Mouse (Mus musculus) spleen, postnatal 4 days (tissue): ENCODE data around the gene Rasgrp2.

Experiments
- DNase-seq, 2 experiments: peaks; one replicate each; pipeline ENCODE4 v3.0.0; 2022; ENCODE audit warnings: low spot score in 2 of 2

The Rasgrp2 gene

DNA sequence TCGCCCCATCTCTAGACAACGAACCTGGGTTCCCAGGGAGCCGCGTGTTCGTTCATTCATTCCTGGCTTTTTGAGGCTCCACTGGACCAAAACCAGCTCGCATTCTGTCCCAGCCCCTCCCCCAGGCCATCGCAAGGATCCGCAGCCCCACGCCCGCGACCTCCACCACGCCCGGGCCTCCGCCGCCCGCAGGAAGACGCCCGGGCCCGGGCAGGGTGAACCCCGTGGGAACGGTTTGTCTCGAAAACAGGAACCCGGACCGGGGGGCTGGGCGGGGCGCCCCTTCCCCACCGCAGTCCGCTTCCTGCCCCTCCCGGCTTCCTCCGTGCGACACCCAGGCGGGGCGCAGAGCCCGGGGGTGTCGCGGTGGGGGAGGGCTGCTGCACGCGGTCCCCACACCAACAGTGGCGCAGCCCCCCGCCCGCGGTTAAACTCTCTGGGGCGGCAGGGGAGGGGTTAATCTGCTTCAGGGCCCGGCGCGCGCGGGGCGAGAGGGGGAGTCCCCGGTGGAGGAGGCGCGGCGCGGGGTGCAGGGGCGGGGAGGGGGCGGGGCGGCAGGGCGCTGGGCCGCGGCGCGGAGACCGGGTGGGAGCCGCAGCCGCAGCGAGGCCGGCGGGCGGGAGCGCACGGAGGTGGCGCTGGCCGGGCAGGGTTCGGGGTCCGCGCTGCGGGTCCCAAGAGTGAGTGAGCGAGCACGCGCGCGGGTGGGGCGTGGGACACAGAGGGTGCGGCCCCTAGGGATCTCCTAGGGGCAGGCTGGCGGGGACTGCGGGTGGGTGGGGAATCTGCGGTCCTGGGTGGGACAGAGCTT lies at the start of gene Rasgrp2:
Gene Rasgrp2, plus strand, starts transcription at position 56 of the 811 bp plus-strand sequence.
- peak; percentile 85 to 88 for DNase-seq

DNA sequence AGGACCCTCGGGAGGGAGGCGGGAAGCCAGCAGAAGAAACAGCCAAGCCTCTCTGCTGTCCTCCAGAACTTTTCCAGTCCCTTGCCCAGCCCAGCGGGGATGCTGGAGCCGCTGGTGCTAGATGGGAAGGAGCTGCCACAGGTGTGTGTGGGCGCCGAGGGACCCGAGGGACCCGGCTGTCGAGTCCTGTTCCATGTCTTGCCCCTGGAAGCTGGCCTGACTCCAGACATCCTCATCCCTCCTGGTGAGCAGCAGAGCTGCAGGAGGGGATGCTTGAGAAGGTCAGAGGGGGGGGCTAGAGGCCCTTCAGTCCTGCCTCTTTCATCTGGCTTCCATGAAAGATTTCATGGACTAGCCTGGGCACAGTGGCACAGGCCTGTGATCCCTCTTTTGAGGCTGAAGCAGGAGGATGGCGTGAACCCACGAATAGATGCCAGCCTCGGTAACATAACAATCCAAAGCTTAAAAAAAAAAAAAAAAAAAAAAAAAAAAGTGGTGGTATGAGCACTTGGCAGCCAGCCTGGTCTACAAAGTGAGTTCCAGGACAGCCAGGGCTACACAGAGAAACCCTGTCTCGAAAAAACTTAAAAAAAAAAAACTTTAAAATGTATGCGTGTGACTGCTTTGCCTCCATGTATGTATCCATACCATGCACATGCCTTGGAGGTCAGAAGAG lies 47.6 kb upstream of the Rasgrp2 start:
- DNase-seq, result peak in 1 of 2 experiments; percentile 15

DNA sequence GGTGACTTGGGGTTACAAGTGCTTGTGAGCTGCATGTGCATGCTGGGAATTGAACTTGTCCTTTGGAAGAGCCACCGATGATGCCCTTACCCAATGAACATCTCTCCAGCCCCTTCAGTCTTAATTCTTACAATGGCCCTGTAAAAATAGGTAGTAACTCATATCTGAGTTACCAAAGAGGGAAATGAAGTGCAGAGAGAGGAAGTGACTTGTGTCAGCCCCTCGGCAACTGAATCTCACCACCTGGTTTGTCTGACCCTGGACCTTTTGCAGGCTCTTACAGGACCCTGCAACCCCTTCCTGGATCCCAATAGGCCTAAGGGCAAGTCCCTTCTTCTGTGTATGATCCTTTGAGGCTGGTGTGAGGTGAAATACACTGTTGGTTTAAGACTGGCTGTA lies 47.0 kb upstream of the Rasgrp2 start:
- DNase-seq, result no peak

DNA sequence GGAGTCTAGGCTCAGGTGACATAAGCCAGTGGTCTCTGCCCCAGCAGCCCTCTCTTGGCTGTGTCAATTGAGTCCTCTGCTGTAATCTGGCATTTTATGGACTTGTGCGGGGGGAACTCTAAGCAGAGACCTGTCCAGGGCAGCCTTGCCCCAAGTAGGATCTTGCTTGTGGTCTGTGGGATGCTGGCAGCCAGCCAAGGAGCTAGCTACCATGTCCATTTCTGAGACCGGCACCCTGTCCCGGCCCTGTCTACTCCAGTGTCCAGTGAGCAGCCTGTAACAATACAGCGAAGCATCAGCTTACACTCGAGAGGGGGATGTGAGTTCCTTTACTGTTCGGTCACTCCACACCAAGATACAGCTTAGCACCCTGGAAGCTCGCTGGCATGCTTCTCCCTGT lies 45.1 kb upstream of the Rasgrp2 start:
- peak in 1 of 2 experiments; percentile 12 for DNase-seq

DNA sequence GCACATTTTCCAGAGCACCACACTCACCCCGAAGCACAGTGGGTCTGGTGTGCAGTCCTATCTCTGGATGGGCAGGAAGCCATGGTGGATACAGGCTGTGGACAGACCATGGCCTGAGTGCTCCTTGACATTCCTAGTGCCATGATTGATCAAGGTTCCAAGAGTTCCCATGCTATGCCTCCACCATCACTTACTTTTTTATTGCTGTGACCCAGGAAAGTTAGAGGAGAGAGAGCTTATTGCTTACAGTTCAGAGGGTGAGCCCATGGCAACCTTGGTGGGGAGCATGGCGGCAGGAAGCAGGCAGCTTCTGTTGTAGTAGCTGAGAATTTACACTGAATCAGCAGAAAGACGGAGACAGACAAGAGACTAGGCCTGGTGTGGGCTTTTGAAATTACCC lies 37.8 kb upstream of the Rasgrp2 start:
- DNase-seq, result no peak

DNA sequence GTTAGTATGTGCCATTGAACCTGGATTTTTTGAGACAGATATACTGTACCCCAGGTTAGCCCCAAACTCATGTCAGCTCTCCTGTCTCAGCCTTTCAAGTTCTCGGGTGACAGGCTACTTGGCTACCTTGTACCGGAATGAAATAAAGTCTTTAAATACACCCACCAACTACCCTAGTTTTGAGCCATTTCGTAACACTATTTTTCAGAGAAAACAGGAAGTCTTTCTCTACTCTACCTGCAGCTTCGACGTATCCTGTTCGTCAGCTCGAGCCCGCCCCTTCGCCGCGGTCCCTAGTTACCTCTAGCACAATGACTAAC lies 36.1 kb upstream of the Rasgrp2 start:
- DNase-seq, result no peak

DNA sequence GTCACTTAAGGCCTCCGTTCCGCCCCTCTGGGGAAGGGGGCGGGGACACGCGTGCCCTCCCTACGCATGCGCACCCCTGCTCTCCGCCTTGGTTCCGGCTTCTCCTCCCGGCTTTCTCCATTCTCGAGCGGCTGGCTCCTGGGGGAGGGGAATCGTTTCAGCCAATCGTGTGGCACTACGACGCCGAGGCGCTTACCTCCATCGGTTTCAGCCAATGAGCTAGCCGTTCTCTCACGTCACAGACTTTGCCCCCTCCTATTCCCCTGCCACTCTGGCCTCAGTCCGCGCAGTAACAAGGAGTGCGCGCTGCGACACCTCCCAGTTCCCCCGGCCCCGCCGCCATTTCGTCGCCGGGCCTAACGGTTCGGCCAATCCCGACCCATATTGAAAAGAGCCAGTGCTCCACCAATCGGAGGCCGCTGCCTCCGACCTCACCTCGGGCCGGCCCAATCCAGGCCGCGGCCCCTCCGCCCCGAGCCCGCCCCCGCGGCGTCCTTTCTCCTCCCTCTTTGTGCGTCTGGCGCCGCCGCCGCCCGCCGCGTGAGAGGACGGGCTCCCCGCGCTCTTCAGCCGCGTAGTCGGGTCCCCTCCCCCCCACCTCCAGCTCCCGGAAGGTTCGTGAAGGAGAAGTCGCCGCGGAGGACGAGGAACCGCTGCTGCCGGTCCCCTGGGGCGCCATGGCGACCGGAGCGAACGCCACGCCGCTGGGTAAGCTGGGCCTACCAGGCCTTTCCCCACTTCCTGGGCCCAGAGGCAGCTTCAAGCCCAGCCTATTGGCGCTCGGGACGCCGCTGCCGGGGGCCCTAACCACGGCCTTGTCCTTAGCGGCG lies 35.5 kb upstream of the Rasgrp2 start, which contains the start of gene Sf1:
Gene Sf1, plus strand, starts transcription at position 280 of the 830 bp plus-strand sequence.
- peak; percentile 100 for DNase-seq

DNA sequence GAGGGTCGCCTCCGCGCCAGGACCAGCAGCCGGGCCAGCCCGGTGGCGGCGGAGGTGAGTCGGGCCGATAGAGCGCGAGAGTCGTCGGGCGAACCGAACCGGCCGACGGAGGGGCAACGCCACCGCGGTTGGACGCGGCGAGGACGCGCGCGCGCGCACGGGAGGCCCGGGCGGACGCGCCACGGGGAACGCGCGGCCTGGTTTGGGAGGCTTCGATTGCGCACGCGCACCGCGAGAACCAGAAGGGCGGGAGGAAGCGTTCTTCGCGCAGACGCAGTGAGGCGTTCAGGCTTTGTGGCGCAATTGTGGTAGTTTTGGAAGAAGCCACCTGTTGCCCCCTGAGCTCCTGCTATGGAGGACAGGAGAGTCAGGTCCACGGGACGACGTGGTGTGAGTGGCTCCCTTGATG lies 34.8 kb upstream of the Rasgrp2 start:
- DNase-seq, result peak; percentile 93 to 98

DNA sequence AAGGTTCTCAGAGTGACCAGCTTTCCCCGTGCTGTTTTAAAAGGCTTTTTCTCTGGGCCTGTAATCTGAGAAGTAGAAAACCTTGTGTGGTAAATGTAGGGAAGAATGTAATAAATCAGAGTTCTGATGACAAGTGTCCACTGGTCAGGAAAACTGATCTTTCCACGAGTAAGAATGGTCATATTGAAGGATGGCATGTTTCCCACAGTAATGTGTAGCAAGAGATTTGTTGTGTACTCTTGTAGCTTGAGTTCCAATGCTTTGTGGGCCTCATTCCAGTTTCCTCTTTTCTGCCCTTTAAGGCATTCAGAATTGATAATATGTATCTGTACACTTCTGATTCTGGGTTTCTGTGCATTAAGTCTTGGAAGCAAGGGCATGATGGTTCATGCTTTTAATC lies 34.3 kb upstream of the Rasgrp2 start:
- DNase-seq, result no peak

DNA sequence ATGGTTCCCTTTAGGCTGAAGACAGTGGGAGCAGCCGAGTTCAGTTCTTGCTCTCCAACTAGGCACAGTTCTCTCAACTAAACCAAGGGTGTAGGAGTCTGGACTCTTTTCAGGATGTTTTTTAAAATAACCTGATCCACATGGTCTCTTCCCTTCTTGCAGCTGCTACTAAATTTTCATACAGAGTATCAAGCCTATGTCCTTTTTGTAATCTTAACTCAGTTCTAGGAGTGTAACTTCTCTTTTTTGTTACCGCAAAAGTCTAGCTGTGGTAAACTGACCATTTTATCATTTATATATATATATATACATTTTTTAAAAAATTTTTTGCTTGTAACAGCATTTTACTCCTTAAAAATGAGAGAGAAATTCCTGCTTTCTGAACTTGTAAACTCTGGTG lies 29.0 kb upstream of the Rasgrp2 start:
- DNase-seq, result no peak

DNA sequence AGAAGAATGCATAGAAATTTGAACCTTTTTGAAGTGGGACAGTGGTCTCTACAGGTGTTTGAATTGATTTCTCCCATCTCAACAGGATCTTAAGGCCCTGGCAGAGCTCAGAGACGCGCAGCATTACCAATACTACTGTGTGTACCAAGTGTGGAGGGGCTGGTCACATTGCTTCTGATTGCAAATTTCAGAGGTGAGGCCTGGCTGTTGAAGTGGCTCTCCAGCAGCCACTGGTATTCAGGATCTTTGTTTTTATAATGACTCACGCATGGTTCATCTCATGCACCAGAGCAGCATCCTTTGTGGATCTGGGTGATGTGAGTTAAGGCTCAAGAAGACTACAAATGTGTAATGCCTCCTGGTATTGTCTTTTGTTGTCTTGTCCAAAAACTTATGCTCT lies 26.7 kb upstream of the Rasgrp2 start:
- DNase-seq, result no peak

DNA sequence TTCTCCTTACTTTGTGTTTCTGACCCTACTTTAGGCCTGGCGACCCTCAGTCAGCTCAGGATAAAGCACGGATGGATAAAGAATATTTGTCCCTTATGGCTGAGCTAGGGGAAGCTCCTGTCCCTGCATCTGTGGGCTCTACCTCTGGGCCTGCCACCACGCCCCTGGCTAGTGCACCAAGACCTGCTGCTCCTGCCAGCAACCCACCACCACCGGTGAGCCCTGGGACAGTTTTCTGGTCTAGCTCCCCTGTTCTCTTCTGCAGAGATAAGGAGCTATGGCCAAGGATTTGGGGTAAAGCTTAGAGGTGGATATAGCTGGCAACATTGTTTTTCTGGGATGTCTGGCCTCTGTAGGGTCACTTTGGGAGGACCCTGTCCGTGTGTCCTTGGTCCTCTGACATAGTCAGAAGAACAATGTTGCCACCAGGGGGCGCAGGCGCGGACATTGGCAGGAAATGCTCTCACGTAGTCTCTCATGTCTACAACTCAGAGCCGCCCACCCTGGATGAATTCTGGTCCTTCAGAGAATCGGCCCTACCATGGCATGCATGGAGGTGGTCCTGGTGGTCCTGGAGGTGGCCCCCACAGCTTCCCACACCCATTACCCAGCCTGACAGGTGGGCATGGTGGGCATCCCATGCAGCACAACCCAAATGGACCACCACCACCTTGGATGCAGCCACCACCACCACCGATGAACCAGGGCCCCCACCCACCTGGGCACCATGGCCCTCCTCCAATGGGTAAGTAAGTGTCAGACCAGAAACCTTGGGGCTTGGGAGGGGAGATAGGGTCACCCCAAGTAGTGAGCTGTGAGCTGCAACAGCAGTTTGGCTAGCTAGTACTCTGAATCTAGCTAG lies 25.4 kb upstream of the Rasgrp2 start:
- DNase-seq, result peak; percentile 82 to 96

DNA sequence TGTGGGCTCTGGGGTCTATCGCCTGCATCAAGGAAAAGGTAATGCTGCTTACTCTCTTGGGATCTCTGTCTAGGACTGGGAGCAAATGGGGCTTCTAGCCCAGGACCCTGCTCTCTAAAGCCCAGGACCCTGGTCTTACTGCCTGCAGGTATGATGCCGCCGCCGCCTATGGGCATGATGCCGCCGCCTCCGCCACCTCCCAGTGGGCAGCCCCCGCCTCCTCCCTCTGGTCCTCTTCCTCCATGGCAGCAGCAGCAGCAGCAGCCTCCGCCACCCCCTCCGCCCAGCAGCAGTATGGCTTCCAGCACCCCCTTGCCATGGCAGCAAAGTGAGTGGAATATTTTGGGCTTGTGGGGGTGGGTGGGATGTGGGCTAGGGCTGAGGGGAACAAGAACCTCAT lies 24.6 kb upstream of the Rasgrp2 start:
- no peak for DNase-seq

DNA sequence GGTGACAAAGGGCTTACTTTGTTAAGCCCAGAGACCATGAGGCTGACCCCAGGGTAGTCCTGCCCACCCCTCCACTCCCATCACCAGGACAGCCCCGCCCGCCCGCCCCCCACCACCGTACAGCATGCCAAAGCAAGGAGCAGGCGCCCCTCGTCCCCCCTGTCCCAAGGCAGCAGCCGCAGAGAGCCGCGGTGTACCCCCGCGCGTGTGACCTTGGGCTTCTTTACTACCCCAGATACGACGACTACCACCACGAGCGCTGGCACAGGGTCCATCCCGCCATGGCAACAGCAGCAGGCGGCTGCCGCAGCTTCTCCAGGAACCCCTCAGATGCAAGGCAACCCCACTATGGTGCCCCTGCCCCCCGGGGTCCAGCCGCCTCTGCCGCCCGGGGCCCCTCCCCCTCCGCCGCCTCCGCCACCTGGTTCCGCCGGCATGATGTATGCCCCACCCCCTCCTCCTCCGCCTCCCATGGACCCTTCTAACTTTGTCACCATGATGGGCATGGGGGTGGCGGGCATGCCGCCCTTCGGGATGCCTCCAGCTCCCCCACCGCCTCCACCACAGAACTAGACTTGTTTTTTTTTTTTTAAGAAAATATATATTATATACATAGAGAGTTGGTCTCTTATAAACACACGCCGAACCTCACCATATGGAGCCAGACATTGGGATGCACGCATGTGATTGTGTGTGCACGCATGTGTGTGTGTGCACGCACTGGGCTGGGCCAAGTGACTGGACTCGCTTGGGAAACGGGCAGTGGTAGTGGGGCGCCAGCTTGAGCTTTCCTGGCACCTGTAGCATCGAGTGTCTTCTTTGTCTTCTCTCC lies 23.5 kb upstream of the Rasgrp2 start:
- no peak for DNase-seq

DNA sequence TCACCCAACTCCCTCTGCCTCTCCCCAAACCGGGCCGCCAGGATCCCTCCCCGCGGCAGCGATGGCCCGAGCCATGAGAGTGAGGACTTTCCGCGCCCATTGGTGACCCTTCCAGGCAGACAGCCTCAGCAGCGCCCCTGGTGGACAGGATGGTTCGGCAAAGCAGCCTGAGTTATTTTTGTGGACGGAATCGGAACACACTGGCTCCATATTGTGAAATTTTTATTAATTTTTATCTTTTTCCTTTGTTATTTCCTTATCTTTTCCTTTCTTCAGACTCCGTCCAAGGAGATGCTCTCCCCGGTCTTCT lies 22.9 kb upstream of the Rasgrp2 start:
- DNase-seq, result peak; percentile 52 to 84

DNA sequence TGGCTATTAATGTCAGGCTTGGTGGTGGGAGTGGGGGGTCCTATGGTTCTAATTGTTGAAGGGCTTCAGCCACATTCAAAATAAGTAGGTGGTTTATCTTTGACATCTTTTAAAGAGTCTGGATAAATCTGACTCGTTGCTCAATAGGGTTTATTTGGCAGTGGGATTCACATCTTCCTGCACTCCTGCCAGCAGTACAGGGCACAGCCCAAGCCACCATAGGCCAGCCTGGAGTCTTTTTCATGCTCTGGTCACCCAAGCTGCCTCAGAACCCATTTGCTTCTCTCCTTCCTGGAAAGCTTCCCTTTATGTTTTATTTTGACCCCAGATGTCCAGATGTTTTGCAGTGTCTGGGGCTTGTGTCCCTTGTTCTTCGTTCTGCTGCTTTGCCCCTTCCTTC lies 22.5 kb upstream of the Rasgrp2 start:
- DNase-seq, result no peak

DNA sequence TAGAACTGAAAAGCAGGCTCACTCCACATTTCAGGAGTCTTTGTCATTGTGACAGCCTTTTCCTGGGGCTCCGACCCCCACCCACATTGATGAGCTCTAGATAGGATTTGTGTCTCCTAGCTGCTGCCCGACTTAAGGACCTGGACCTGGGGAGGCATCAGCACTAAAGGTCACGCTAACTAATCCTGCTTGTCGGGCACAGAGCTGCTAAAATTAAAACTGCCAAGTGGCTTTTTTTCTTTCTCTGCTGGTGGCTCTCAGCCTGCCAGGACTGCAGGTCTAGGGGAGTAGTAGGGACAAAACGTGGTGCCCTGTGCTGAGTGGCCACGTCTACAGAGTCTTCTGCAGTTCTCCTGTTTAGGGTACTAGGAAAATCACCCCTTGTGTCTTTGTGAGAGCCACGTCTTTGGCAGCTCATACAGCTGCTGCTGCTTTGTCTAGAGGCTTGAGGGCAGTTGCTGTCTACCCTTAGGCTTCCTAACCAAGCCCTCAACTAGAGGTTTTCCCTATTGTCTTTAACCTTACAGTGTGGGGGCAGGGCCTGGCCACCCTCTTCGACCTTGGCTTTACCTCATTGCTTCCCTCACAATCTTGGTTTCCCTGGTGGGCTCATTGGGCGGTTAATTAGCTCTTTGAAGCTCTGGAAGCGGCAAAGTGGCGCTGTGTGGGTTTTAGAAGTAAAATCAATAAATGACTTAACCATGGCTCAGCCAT lies 21.7 kb upstream of the Rasgrp2 start:
- DNase-seq, result no peak

DNA sequence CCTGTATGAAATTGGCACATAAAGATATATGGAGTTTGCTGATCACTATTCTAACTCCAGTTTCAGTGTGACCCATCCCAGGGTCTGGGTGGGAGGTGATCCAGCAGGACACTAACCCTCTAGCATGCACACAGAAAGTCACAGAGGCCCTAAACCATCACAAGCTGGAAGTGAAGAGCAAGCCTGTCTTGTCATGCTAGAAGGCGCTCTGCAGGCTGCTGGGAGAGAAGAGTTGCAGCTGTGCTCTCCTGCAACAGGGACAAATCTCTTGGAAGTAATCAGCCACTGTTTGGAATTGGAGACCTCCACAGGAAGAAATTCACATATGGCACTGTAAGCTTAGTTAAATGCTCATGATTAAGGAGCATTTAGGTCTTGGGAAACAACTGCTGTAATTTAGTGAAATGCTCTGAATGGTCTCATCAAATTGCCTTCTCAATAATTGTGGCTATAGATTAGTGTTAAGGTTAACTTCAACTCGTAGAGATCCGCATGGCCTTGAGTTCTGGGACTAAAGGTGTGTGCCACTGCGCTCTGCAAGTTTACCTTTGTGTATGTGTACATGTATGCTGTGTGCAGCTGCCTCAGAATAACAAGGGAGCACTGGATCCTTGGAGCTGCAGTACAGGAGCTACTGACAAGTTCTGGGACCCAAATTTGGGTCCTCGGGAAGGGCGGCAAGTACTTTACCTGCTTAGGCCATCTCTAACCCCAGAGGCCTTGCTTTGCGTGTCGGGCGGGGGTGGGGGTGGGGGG lies 18.6 kb upstream of the Rasgrp2 start:
- DNase-seq, result no peak

DNA sequence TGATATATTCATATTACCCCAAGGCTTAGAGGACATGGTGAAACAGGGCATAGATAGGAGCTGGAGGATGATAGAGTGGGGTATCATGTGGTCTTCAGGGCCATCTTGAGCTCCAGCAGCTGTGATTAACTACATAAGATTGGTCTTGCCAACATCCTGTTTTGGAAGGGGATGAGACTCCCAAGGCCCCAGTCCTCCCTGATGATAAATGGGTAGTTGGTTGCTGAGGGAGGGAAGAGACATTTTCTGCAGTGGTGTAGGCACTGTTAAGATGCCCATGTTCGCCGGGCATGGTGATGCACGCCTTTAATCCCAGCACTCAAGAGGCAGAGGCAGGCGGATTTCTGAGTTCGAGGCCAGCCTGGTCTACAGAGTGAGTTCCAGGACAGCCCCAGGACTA lies 17.9 kb upstream of the Rasgrp2 start:
- no peak for DNase-seq
